Mouse (Mus musculus) heart, postnatal 25 days (tissue): ENCODE results near the gene Amfr. TPM values are rescaled to one million over a fixed set of nuclear protein-coding genes. Genes with fewer than 3 reads are reported as not detected.
"Not testable (repeated sequence)": the region's sequence is repeated elsewhere in the genome, so short reads cannot be mapped to it uniquely, and the experiment has no call there.

Experiments used
- DNase-seq: peaks from one replicate; pipeline ENCODE4 v3.0.0; 2022; ENCODE audit warnings: low spot score
- intact Hi-C: fragments of 180-260 bp; cut with DNase I; formaldehyde crosslinking; loops from one replicate; pipeline ENCODE4 v1.15.1; 2025
- total RNA-seq, 2 experiments: library from RNA; stranded (reverse); gene quantifications; 2 replicates each; pipeline ENCODE4 v1.2.3; 2021

The Amfr gene
- 100 to 1,000 TPM; 112 to 121 TPM for total RNA-seq

GRCm38 (mm10) chr8:94012013-94012951, at the start of gene Amfr:
Gene Amfr (minus strand): TSS chr8:94012842.
- peak; percentile 47 for DNase-seq
- intact Hi-C loops, result no loop called here

- intact Hi-C loops, result loop anchor here (5.0 kb wide), 2 partner anchors 95 to 465 kb away; no protein-coding TSS in a partner anchor
- no peak for DNase-seq
These were observed 44.7 kb upstream of the Amfr start for GRCm38 (mm10) chr8:94057157-94057854.

DNA sequence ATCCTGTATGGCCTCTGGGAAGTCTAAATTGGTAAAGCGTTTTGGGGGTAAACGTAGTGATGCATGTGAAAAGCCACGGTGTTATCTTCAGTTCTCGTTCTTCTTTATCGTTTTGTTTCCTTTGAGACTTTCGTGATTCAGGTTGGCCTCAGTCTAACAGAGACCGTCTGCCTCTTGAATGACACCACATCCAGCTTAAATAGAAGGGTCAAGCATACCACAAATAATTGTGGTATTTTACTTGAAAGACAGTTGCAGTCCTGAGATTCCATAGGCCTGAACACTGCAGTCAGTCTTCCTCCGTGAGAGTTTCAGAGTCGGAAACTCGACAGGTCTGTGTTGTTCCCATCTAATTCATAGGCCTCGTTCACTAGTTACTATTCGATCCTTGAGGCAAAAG, 40.1 kb upstream of the Amfr start:
- no peak for DNase-seq
- intact Hi-C loops, result no loop called here

- intact Hi-C loops, result no loop called here
- DNase-seq, result no peak
These were observed 35.2 kb upstream of the Amfr start for GRCm38 (mm10) chr8:94047845-94048244.

DNA sequence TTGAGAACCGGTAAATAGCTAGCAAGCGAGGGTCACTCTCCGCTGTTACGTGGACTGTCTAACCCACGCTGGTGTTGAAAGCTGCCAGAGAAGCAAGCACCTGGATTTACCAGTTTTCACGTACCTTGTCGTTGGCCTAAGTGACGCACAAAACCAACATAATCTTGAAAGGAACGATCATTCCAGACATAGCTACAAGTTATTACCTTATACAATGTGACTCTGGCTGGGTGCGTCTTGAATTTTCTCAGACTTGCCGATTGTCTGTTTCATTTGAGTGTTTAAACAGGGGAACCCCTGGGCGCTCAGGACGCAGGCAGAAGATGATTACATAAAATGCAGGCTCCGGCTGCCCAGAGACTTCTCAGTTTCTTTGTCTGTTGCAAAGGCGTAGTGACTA, 25.2 kb upstream of the Amfr start:
- intact Hi-C loops, result loop anchor here (10.0 kb wide), 1 partner anchor 373 kb away; no protein-coding TSS in a partner anchor
- no peak for DNase-seq

DNA sequence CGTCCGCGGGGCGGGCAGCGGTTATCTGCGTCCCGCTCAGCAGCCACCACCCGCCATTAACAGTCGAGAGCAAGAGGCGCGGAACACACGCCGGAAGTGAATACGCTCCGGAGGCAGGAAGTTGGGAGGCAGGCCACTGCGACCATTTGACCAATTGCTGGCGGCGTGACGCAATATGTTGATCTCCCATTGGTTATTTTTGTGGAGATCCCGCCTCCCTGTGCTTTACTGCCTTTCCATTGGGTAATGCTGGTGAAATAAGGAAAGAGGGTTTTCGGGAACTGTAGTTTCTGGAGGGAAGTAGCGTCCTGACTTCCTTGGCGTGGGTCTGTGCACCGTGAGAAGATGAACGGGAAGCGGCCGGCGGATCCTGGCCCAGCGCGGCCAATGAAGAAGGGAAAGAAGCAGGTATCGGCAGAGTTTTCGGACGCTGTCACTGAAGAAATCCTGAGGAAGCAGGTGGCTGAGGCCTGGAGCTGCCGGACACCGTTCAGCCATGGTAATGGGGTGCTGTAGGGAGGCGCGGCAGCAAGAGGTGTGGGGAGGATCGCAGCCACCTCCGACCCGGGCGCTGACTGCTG, 24.4 kb upstream of the Amfr start, which contains the start of the genes Nudt21 and Ogfod1:
TSS of gene Nudt21 (minus strand) at position 88 of the 581 bp plus-strand sequence.
TSS of gene Ogfod1 (plus strand) at position 255 of the 581 bp plus-strand sequence.
- peak; percentile 92 for DNase-seq
- intact Hi-C loops, result loop anchor here (10.0 kb wide), 1 partner anchor 372 kb away; no protein-coding TSS in a partner anchor

- intact Hi-C loops, result loop anchor here (10.0 kb wide), 1 partner anchor 372 kb away; no protein-coding TSS in a partner anchor
These were observed 23.9 kb upstream of the Amfr start for GRCm38 (mm10) chr8:94036541-94036940.

DNA sequence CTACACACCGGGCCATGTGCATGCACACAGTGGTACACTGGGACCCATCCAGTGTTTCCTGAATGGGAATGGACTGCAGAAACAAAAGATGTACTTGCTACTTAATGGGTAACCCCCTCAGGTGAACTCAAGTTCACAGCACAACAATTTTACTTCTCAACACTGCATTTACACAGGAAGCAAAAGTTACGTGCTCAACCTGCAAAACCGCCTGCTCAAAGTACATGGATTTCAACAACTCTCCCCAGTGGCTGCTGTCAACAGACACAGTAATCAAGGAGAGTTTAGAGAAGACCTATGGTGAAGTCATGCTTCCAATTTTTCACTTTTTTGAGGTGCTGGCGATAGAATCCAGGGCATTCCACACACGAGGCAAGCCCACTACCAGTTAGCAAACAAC, 22.6 kb upstream of the Amfr start:
- intact Hi-C loops, result loop anchor here (2.0 to 10.0 kb wide), 2 partner anchors 24 to 370 kb away; no protein-coding TSS in a partner anchor

More at GRCm38 (mm10) chr8:94036541-94036940, 23.9 kb upstream of the Amfr start:
- not testable (repeated sequence) for DNase-seq

GRCm38 (mm10) chr8:94033601-94034000, 21.0 kb upstream of the Amfr start:
- intact Hi-C loops, result loop anchor here (10.0 kb wide), 1 partner anchor 369 kb away; no protein-coding TSS in a partner anchor
- DNase-seq, result no peak

More for the DNA sequence above, 22.6 kb upstream of the Amfr start:
- DNase-seq, result no peak

- intact Hi-C loops, result loop anchor here (10.0 kb wide), 1 partner anchor 365 kb away; no protein-coding TSS in a partner anchor
- no peak for DNase-seq
These were observed 17.1 kb upstream of the Amfr start for GRCm38 (mm10) chr8:94029701-94030100.

DNA sequence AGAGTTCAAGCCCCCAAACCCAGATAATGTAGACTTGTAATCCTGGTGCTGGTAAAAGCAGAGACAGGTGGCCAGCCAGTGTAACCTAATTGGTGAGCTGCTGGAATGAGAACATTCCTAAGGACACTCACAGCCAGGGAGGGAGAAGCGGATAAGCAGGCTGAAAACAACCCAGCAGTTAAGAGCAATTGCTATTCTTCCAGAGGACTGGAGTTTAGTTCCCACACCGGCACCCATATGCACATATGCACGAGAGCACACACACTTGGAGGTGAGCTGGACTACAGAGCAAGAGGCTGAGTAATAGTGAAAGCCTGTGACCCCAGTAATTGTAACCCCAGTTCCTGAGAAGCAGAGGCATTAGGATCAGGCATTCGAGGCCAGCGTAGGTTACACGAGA, 11.3 kb upstream of the Amfr start:
- intact Hi-C loops, result no loop called here
- DNase-seq, result no peak

DNA sequence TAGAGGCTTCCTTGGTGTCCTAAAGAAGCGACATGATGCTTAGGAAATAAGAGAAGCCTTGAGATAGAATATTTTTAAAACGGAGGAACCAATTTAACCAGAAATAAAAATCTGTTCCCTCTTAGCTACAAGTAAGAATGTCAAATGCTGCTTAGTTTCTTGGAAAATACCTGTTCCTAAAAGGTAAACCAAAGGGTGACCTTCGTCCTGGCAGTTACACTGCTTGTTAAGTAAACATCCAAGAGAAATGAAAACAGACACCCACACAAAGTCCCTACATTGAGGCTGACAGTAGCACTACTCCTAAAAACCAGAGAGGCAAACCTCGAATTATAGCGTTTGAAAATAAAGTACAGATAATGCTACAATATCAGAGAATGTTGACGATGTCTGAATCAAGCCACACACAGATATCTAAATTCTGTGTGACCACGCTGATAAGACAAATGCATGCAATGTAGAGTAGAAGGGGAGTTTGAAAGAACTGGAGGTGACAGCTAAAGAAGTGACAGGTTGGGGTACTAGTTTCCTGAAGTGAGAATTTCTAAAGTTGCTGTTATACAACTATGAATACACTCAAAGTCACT, 477 bp upstream of the Amfr start:
- intact Hi-C loops, result no loop called here
- DNase-seq, result no peak

GRCm38 (mm10) chr8:94011076-94012012, 1.3 kb downstream of the Amfr start:
- DNase-seq, result no peak
- intact Hi-C loops, result loop anchor here (2.0 kb wide), 1 partner anchor 23 kb away; no protein-coding TSS in a partner anchor

GRCm38 (mm10) chr8:94010101-94010705, 2.4 kb downstream of the Amfr start:
- intact Hi-C loops, result loop anchor here (2.0 kb wide), 1 partner anchor 25 kb away; no protein-coding TSS in a partner anchor
- DNase-seq, result no peak

DNA sequence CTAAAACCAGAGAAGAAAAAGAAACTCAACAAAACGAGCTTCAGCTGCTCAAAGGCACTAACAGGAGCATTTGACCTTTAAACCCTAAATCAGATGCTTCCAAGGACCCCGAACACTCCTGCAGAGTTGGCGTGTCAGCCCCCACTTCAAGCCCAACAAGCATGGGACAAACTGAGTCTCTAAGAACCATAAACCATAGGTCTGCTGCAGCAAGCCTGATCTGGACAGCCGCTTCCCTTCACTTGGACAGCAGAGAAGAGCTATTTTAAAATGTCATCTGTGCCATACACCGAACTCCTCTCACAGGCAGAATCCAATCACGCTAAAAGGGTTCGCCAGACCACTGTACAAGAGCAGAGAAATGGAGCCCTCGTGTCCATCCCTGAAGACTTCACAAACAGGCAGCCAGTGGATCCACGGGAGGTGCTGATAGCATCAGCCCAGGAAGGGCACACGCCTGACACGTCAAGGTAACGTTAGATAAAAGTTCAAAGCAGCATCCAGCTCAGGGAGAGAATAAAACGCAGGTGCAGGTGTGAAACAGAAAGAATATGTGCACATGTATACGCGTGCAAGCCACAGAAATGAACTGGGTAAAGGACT, 3.3 kb downstream of the Amfr start:
- intact Hi-C loops, result no loop called here
- DNase-seq, result no peak

DNA sequence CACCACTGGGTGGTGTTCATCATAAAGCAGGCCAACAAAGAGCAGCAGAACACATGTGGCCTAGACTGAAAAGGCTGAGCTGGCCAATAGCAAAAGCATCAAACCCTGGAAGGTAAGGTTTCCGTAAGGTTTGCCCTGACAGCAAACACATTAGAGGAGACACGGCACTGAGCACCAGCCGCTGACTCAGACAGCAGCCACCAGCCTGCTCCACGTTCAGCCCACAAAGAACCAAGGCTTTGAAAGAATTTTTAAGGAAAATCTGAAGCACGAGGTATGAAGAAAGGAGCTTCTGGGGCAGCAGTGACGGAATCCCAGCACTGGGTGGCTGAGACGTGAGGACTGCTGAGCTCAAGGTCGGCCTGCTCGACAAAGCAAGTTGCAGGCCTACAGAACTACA, 8.5 kb downstream of the Amfr start:
- intact Hi-C loops, result no loop called here
- DNase-seq, result no peak

- intact Hi-C loops, result no loop called here
- DNase-seq, result no peak
These were observed 13.7 kb downstream of the Amfr start for GRCm38 (mm10) chr8:93998961-93999360.

DNA sequence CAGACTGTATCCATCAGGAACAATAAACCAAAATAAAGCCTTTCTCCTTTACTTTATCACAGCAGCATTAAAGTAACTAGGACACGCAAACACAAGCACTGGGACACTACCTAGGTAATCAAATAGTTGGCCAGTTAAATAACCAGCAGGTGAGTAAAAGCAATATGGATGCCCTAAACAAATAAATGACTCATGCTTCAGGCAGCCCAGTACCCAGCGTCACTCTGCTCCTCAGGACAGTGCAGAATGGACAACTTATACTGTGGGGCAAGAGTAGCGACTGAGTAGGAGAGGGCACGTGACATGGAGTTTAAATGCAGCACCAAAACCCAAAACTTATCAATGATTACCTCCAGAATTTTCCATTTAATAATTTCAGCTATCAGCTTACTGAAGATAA, 22.9 kb downstream of the Amfr start:
- DNase-seq, result no peak
- intact Hi-C loops, result no loop called here
